Mouse (Mus musculus) testis, adult 2 months (tissue): ENCODE measurements around the gene Hs3st3a1. TPM values are rescaled to one million over a fixed set of nuclear protein-coding genes. Genes with fewer than 3 reads are reported as not detected.
A peak's percentile ranks its signal among the peaks of the same experiment; 100 is the strongest.

Experiments
- H3K27ac ChIP-seq: fragments of 200-500 bp; 2 replicates; pipeline ENCODE4 v1.5.1; 2012; ENCODE audit warnings: low read depth, low read length; ENCODE audit not compliant: control insufficient read depth, insufficient read depth
- H3K27me3 ChIP-seq: fragments of 200-500 bp; 2 replicates; pipeline ENCODE4 v1.6.1; 2012; ENCODE audit warnings: mild to moderate bottlenecking, low read length, moderate library complexity; ENCODE audit not compliant: control insufficient read depth, insufficient read depth
- H3K36me3 ChIP-seq: fragments of 200-500 bp; 2 replicates; pipeline ENCODE4 v1.6.1; 2012; ENCODE audit warnings: mild to moderate bottlenecking, low read length; ENCODE audit not compliant: control insufficient read depth, insufficient read depth
- H3K4me1 ChIP-seq: fragments of 200-500 bp; 2 replicates; pipeline ENCODE4 v1.6.1; 2012; ENCODE audit warnings: low read length; ENCODE audit not compliant: control insufficient read depth, insufficient read depth
- H3K4me3 ChIP-seq: fragments of 200-500 bp; 2 replicates; pipeline ENCODE4 v1.5.1; 2012; ENCODE audit warnings: low read depth, mild to moderate bottlenecking, low read length, moderate library complexity, mixed read lengths; ENCODE audit not compliant: control insufficient read depth
- CTCF ChIP-seq: fragments of 200-500 bp; IDR thresholded peaks from 2 replicates; pipeline ENCODE4 v1.5.1; 2012; ENCODE audit warnings: low read depth, mild to moderate bottlenecking, inconsistent platforms, low read length, moderate library complexity; ENCODE audit not compliant: control insufficient read depth, insufficient read depth, insufficient replicate concordance
- POLR2A ChIP-seq: fragments of 200-500 bp; IDR thresholded peaks from 2 replicates; pipeline ENCODE4 v1.6.1; 2012; ENCODE audit warnings: low read depth, mild to moderate bottlenecking, inconsistent platforms, low read length, moderate library complexity; ENCODE audit not compliant: control insufficient read depth
- polyA plus RNA-seq: library from polyadenylated mRNA; depleted of rRNA; stranded (reverse); fragments of >200 nt; gene quantifications from 2 replicates; pipeline ENCODE4 v1.2.3, GENCODE M21; 2012; rRNA removed

Hs3st3a1 gene
- polyA plus RNA-seq, result 0.10 and 0.25 TPM in 2 replicates

- TF ChIP-seq CTCF (no peak), POLR2A (no peak)
These were observed at the start of gene Hs3st3a1 for GRCm38 (mm10) chr11:64434611-64435545. Gene Hs3st3a1, plus strand, starts transcription at chr11:64435332.

GRCm38 (mm10) chr11:64386333-64386732 is 48.8 kb upstream of the Hs3st3a1 start:
- no peak overlapping the region for H3K4me3 ChIP-seq
- no peaks in the 10 kb centered on the region for H3K36me3 ChIP-seq
- H3K27ac ChIP-seq, result no peak overlapping the region
- no peaks in the 10 kb centered on the region for H3K4me1 ChIP-seq
- no peak for TF ChIP-seq CTCF
- TF ChIP-seq POLR2A, result no peak
- H3K27me3 ChIP-seq, result no peaks in the 10 kb centered on the region

More at GRCm38 (mm10) chr11:64434611-64435545, at the start of gene Hs3st3a1:
- Histone ChIP-seq H3K4me3 (peak within 1 kb of the TSS; percentile 70), H3K27ac (no peak within 1 kb of the TSS), H3K36me3 (no peaks in the 10 kb centered on the region), H3K27me3 (no peaks in the 10 kb centered on the region; the same call in 1 of the 2 replicates), H3K4me1 (peaks cover 13% of the 10 kb centered on the region)

- Histone ChIP-seq H3K4me1 (no peaks in the 10 kb centered on the region), H3K4me3 (no peak overlapping the region), H3K27me3 (no peaks in the 10 kb centered on the region), H3K36me3 (no peaks in the 10 kb centered on the region), H3K27ac (no peak overlapping the region)
- TF ChIP-seq POLR2A, result no peak
- TF ChIP-seq CTCF, result no peak
These were observed 38.7 kb upstream of the Hs3st3a1 start for GRCm38 (mm10) chr11:64396331-64396881.

- Histone ChIP-seq H3K4me1 (no peaks in the 10 kb centered on the region), H3K27ac (no peak overlapping the region), H3K4me3 (no peak overlapping the region), H3K27me3 (no peaks in the 10 kb centered on the region), H3K36me3 (no peaks in the 10 kb centered on the region)
- TF ChIP-seq CTCF, result no peak
- no peak for TF ChIP-seq POLR2A
These were observed 38.2 kb upstream of the Hs3st3a1 start for GRCm38 (mm10) chr11:64396949-64397348.

- no peaks in the 10 kb centered on the region for H3K27me3 ChIP-seq
- no peak for TF ChIP-seq CTCF
- TF ChIP-seq POLR2A, result no peak
- no peak overlapping the region for H3K4me3 ChIP-seq
- no peaks in the 10 kb centered on the region for H3K4me1 ChIP-seq
- no peaks in the 10 kb centered on the region for H3K36me3 ChIP-seq
- no peak overlapping the region for H3K27ac ChIP-seq
These were observed 37.5 kb upstream of the Hs3st3a1 start for GRCm38 (mm10) chr11:64397612-64398011.

- no peaks in the 10 kb centered on the region for H3K4me1 ChIP-seq
- H3K36me3 ChIP-seq, result no peaks in the 10 kb centered on the region
- no peak for TF ChIP-seq POLR2A
- no peaks in the 10 kb centered on the region for H3K27me3 ChIP-seq
- H3K27ac ChIP-seq, result no peak overlapping the region
- H3K4me3 ChIP-seq, result no peak overlapping the region
These were observed 34.5 kb upstream of the Hs3st3a1 start for GRCm38 (mm10) chr11:64400534-64401093.

GRCm38 (mm10) chr11:64418969-64419368 is 16.2 kb upstream of the Hs3st3a1 start:
- H3K4me1 ChIP-seq, result no peaks in the 10 kb centered on the region
- H3K27me3 ChIP-seq, result no peaks in the 10 kb centered on the region
- no peaks in the 10 kb centered on the region for H3K36me3 ChIP-seq
- H3K4me3 ChIP-seq, result no peak overlapping the region
- TF ChIP-seq POLR2A (no peak), CTCF (no peak)
- no peak overlapping the region for H3K27ac ChIP-seq
